Mouse (Mus musculus) cerebellum, adult 2 months (tissue): Measurements from ENCODE around the gene Col6a6.

Source experiments
- CTCF ChIP-seq: fragments of 200-500 bp; IDR thresholded peaks from 2 replicates; pipeline ENCODE4 v1.5.1; 2011; ENCODE audit warnings: low read depth, mild to moderate bottlenecking, control low read depth, low read length, moderate library complexity, borderline replicate concordance; ENCODE audit not compliant: insufficient read depth
- POLR2A ChIP-seq: fragments of 200-500 bp; IDR thresholded peaks from 2 replicates; pipeline ENCODE4 v1.6.1; 2011; ENCODE audit warnings: low read length, control low read depth, borderline replicate concordance; ENCODE audit not compliant: insufficient read depth

GRCm38 (mm10) chr9:105852015-105852777, 24.2 kb upstream of the Col6a6 start:
- TF ChIP-seq CTCF = no peak
- TF ChIP-seq POLR2A = no peak
